Mouse (Mus musculus) E14TG2a.4 (cell line): ENCODE measurements around the gene Nos1ap.

Source experiments
- H3K27me3 ChIP-seq: 2 replicates; pipeline ENCODE4 v1.6.1; 2014; ENCODE audit warnings: low read length, control low read depth; ENCODE audit not compliant: insufficient read depth
- H3K36me3 ChIP-seq: 2 replicates; pipeline ENCODE4 v1.6.1; 2014; ENCODE audit warnings: low read length, control low read depth; ENCODE audit not compliant: insufficient read depth
- H3K4me1 ChIP-seq: replicated peaks from 2 replicates; pipeline ENCODE4 v1.6.1; 2014; ENCODE audit warnings: low read depth, low read length, control low read depth
- H3K4me3 ChIP-seq: replicated peaks from 2 replicates; pipeline ENCODE4 v1.5.1; 2014; ENCODE audit warnings: mild to moderate bottlenecking, low read length
- H3K9me3 ChIP-seq: 2 replicates; pipeline ENCODE4 v1.6.1; 2014; ENCODE audit warnings: low read length, control low read depth
- CTCF ChIP-seq: conservative IDR thresholded peaks from 2 replicates; pipeline ENCODE4 v1.5.1; 2014; ENCODE audit warnings: low read length
- NANOG ChIP-seq: IDR thresholded peaks from 2 replicates; pipeline ENCODE4 v1.6.1; 2014; ENCODE audit warnings: borderline replicate concordance, low read length, mixed read lengths
- POU5F1 ChIP-seq: IDR thresholded peaks from 2 replicates; pipeline ENCODE4 v1.6.1; 2014; ENCODE audit warnings: low read length, borderline replicate concordance

Nos1ap gene

GRCm38 (mm10) chr1:170322046-170322445 lies 267.6 kb downstream of the Nos1ap start:
- no peak overlapping the region for H3K4me3 ChIP-seq
- TF ChIP-seq NANOG (no peak), POU5F1 (no peak), CTCF (no peak)
- H3K27me3 ChIP-seq: no peaks in the 10 kb centered on the region
- H3K36me3 ChIP-seq: no peaks in the 10 kb centered on the region
- H3K9me3 ChIP-seq: no peaks in the 10 kb centered on the region
- no peaks in the 10 kb centered on the region for H3K4me1 ChIP-seq

GRCm38 (mm10) chr1:170311431-170311830 lies 278.2 kb downstream of the Nos1ap start:
- TF ChIP-seq CTCF (no peak), POU5F1 (no peak), NANOG (no peak)
- no peaks in the 10 kb centered on the region for H3K4me1 ChIP-seq
- H3K9me3 ChIP-seq: no peaks in the 10 kb centered on the region
- H3K27me3 ChIP-seq: peaks cover 2% of the 10 kb centered on the region; the same call in 1 of the 2 replicates
- H3K36me3 ChIP-seq: no peaks in the 10 kb centered on the region
- no peak overlapping the region for H3K4me3 ChIP-seq

GRCm38 (mm10) chr1:170308503-170308902 lies 281.2 kb downstream of the Nos1ap start, which contains the start of gene Spata46:
Gene Spata46 (plus strand): TSS chr1:170308803.
- H3K9me3 ChIP-seq: no peaks in the 10 kb centered on the region
- TF ChIP-seq NANOG (no peak), CTCF (no peak), POU5F1 (no peak)
- no peaks in the 10 kb centered on the region for H3K27me3 ChIP-seq
- H3K4me3 ChIP-seq: no peak within 1 kb of the TSS
- no peaks in the 10 kb centered on the region for H3K36me3 ChIP-seq
- no peaks in the 10 kb centered on the region for H3K4me1 ChIP-seq

GRCm38 (mm10) chr1:170306232-170306631 lies 283.4 kb downstream of the Nos1ap start, which contains the start of gene Gm7694:
Gene Gm7694 (minus strand): TSS chr1:170306332.
- H3K9me3 ChIP-seq: no peaks in the 10 kb centered on the region
- TF ChIP-seq CTCF: no peak
- TF ChIP-seq POU5F1: no peak
- TF ChIP-seq NANOG: no peak

GRCm38 (mm10) chr1:170305002-170305401 lies 284.7 kb downstream of the Nos1ap start:
- Histone ChIP-seq H3K27me3 (no peaks in the 10 kb centered on the region), H3K9me3 (no peaks in the 10 kb centered on the region), H3K4me3 (no peak overlapping the region), H3K4me1 (no peaks in the 10 kb centered on the region), H3K36me3 (no peaks in the 10 kb centered on the region)
- TF ChIP-seq CTCF (no peak), POU5F1 (no peak), NANOG (no peak)

More at GRCm38 (mm10) chr1:170306232-170306631, 283.4 kb downstream of the Nos1ap start, which contains the start of gene Gm7694:
- Histone ChIP-seq H3K4me3 (no peak within 1 kb of the TSS), H3K36me3 (no peaks in the 10 kb centered on the region), H3K4me1 (no peaks in the 10 kb centered on the region), H3K27me3 (no peaks in the 10 kb centered on the region)

GRCm38 (mm10) chr1:170303103-170303502 lies 286.6 kb downstream of the Nos1ap start:
- H3K4me3 ChIP-seq: no peak overlapping the region
- no peaks in the 10 kb centered on the region for H3K4me1 ChIP-seq
- H3K27me3 ChIP-seq: no peaks in the 10 kb centered on the region
- TF ChIP-seq CTCF (no peak), POU5F1 (no peak), NANOG (no peak)
- no peaks in the 10 kb centered on the region for H3K9me3 ChIP-seq
- no peaks in the 10 kb centered on the region for H3K36me3 ChIP-seq

- Histone ChIP-seq H3K4me3 (no peak overlapping the region), H3K4me1 (no peaks in the 10 kb centered on the region), H3K9me3 (no peaks in the 10 kb centered on the region), H3K36me3 (no peaks in the 10 kb centered on the region), H3K27me3 (no peaks in the 10 kb centered on the region)
- no peak for TF ChIP-seq CTCF
- TF ChIP-seq NANOG: no peak
- TF ChIP-seq POU5F1: no peak
Observed at GRCm38 (mm10) chr1:170302456-170302855, 287.2 kb downstream of the Nos1ap start.

GRCm38 (mm10) chr1:170301686-170302085 lies 288.0 kb downstream of the Nos1ap start:
- no peaks in the 10 kb centered on the region for H3K36me3 ChIP-seq

GRCm38 (mm10) chr1:170299496-170299895 lies 290.2 kb downstream of the Nos1ap start:
- Histone ChIP-seq H3K4me1 (no peaks in the 10 kb centered on the region), H3K27me3 (no peaks in the 10 kb centered on the region), H3K4me3 (no peak overlapping the region), H3K36me3 (no peaks in the 10 kb centered on the region), H3K9me3 (no peaks in the 10 kb centered on the region)
- TF ChIP-seq NANOG: no peak
- TF ChIP-seq CTCF: no peak
- TF ChIP-seq POU5F1: no peak

More at GRCm38 (mm10) chr1:170301686-170302085, 288.0 kb downstream of the Nos1ap start:
- H3K27me3 ChIP-seq: no peaks in the 10 kb centered on the region
- H3K4me3 ChIP-seq: no peak overlapping the region
- no peaks in the 10 kb centered on the region for H3K4me1 ChIP-seq
- no peaks in the 10 kb centered on the region for H3K9me3 ChIP-seq
- TF ChIP-seq NANOG: no peak
- TF ChIP-seq CTCF: no peak
- no peak for TF ChIP-seq POU5F1
